Mouse (Mus musculus) CH12.LX (cell line): ENCODE data around the gene Relch. TPM values are rescaled to one million over a fixed set of nuclear protein-coding genes. Genes with fewer than 3 reads are reported as not detected.

Source experiments
- DNase-seq: peaks from one replicate; pipeline ENCODE4 v3.0.0-alpha.2; 2013; ENCODE audit errors: extremely low read depth
- H3K27ac ChIP-seq: 2 replicates; pipeline ENCODE4 v1.5.1; 2012; ENCODE audit warnings: low read depth, mild to moderate bottlenecking, control low read depth, moderate library complexity; ENCODE audit not compliant: insufficient read depth
- H3K27me3 ChIP-seq: replicated peaks from 2 replicates; pipeline ENCODE3; 2012; ENCODE audit warnings: inconsistent platforms
- H3K36me3 ChIP-seq, 2 experiments: replicated peaks in 1 of 2; 2 replicates each; pipeline versions ENCODE3 to v1.6.1; 2012; ENCODE audit warnings: inconsistent platforms in 1 of 2, low read length in 1 of 2, mild to moderate bottlenecking in 1 of 2, mixed read lengths in 1 of 2, moderate library complexity in 1 of 2; ENCODE audit not compliant: control insufficient read depth in 1 of 2, insufficient read depth in 1 of 2
- H3K4me1 ChIP-seq, 2 experiments: 2 replicates each; pipeline ENCODE4 v1.6.1; 2012; ENCODE audit warnings: inconsistent platforms in 1 of 2, moderate library complexity in 1 of 2; ENCODE audit not compliant: insufficient read depth in 2 of 2, control insufficient read depth in 1 of 2
- H3K4me2 ChIP-seq: 2 replicates; pipeline ENCODE4 v1.6.1; 2012; ENCODE audit warnings: low read depth, mild to moderate bottlenecking, control low read depth; ENCODE audit not compliant: poor library complexity, insufficient read depth, severe bottlenecking
- H3K4me3 ChIP-seq, 3 experiments: fragments of 150-350 bp in 1 of 3; sonication (generic) in 1 of 3; replicated peaks in 1 of 3; 2 replicates each; pipeline versions ENCODE3 to v1.5.1; 2011 to 2012; ENCODE audit warnings: low read depth in 2 of 3, low read length in 2 of 3, mild to moderate bottlenecking in 2 of 3, moderate library complexity in 2 of 3, control low read depth in 1 of 3, improper control_type of control experiment in 1 of 3, inconsistent platforms in 1 of 3, mixed read lengths in 1 of 3; ENCODE audit not compliant: poor library complexity in 1 of 3
- H3K79me2 ChIP-seq: replicated peaks from 2 replicates; pipeline ENCODE4 v1.6.1; 2012; ENCODE audit warnings: mild to moderate bottlenecking, moderate library complexity; ENCODE audit not compliant: control insufficient read depth, poor library complexity, insufficient read depth, severe bottlenecking; ENCODE audit errors: extremely low read depth
- H3K9ac ChIP-seq: 2 replicates; pipeline ENCODE4 v1.6.1; 2012; ENCODE audit warnings: low read depth, mild to moderate bottlenecking, control low read depth, moderate library complexity; ENCODE audit not compliant: insufficient read depth
- H3K9me3 ChIP-seq: replicated peaks from 2 replicates; pipeline ENCODE3; 2012; ENCODE audit warnings: low read length, inconsistent platforms, mixed read lengths
- CHD1 ChIP-seq: IDR thresholded peaks from 2 replicates; pipeline ENCODE4 v1.6.1; 2012; ENCODE audit warnings: low read depth, low read length, improper control_type of control experiment, inconsistent platforms
- CHD2 ChIP-seq: IDR thresholded peaks from 2 replicates; pipeline ENCODE4 v1.6.1; 2011; ENCODE audit warnings: low read length, improper control_type of control experiment
- CTCF ChIP-seq, 2 experiments: IDR thresholded peaks in 1 of 2; conservative IDR thresholded peaks in 1 of 2; 2 replicates each; pipeline ENCODE4 v1.5.1; 2011 to 2012; ENCODE audit warnings: low read depth in 2 of 2, low read length in 2 of 2, improper control_type of control experiment in 1 of 2, inconsistent platforms in 1 of 2, mild to moderate bottlenecking in 1 of 2, moderate library complexity in 1 of 2
- E2F4 ChIP-seq: IDR thresholded peaks from 2 replicates; pipeline ENCODE4 v1.6.1; 2011; ENCODE audit warnings: low read depth, low read length, improper control_type of control experiment; ENCODE audit not compliant: insufficient replicate concordance
- HCFC1 ChIP-seq: IDR thresholded peaks from 2 replicates; pipeline ENCODE4 v1.6.1; 2012; ENCODE audit warnings: low read depth, mild to moderate bottlenecking, inconsistent platforms, low read length, improper control_type of control experiment
- IRF4 ChIP-seq: IDR thresholded peaks from 2 replicates; pipeline ENCODE4 v1.6.1; 2014; ENCODE audit warnings: low read depth, mild to moderate bottlenecking, inconsistent platforms, low read length, improper control_type of control experiment
- KAT2A ChIP-seq: IDR thresholded peaks from 2 replicates; pipeline ENCODE4 v1.6.1; 2012; ENCODE audit warnings: low read length, improper control_type of control experiment, inconsistent platforms; ENCODE audit not compliant: insufficient replicate concordance
- MAFK ChIP-seq: IDR thresholded peaks from 2 replicates; pipeline ENCODE4 v1.6.1; 2011; ENCODE audit warnings: low read length, improper control_type of control experiment; ENCODE audit not compliant: insufficient replicate concordance
- MAZ ChIP-seq: IDR thresholded peaks from 2 replicates; pipeline ENCODE4 v1.6.1; 2012; ENCODE audit warnings: low read depth, mild to moderate bottlenecking, inconsistent platforms, low read length, improper control_type of control experiment, moderate library complexity
- MEF2A ChIP-seq: IDR thresholded peaks from 2 replicates; pipeline ENCODE4 v1.6.1; 2014; ENCODE audit warnings: low read depth, mild to moderate bottlenecking, inconsistent platforms, low read length, improper control_type of control experiment, borderline replicate concordance
- NELFE ChIP-seq: IDR thresholded peaks from 2 replicates; pipeline ENCODE4 v1.6.1; 2011; ENCODE audit warnings: low read depth, low read length, improper control_type of control experiment
- PAX5 ChIP-seq: IDR thresholded peaks from 2 replicates; pipeline ENCODE4 v1.6.1; 2012; ENCODE audit warnings: low read length, inconsistent platforms, mixed read lengths
- POLR2AphosphoS2 ChIP-seq: IDR thresholded peaks from 2 replicates; pipeline ENCODE4 v1.6.1; 2011; ENCODE audit warnings: low read depth, low read length, improper control_type of control experiment
- SMC3 ChIP-seq: IDR thresholded peaks from 2 replicates; pipeline ENCODE4 v1.6.1; 2011; ENCODE audit warnings: low read depth, low read length, improper control_type of control experiment
- TBP ChIP-seq: conservative IDR thresholded peaks from 2 replicates; pipeline ENCODE4 v1.6.1; 2011; ENCODE audit warnings: low read depth, low read length, improper control_type of control experiment
- UBTF ChIP-seq: IDR thresholded peaks from 2 replicates; pipeline ENCODE4 v1.6.1; 2012; ENCODE audit warnings: low read depth, mild to moderate bottlenecking, inconsistent platforms, low read length, improper control_type of control experiment, moderate library complexity
- USF2 ChIP-seq: conservative IDR thresholded peaks from 2 replicates; pipeline ENCODE4 v1.6.1; 2011; ENCODE audit warnings: low read depth, low read length, improper control_type of control experiment
- ZKSCAN1 ChIP-seq: IDR thresholded peaks from 2 replicates; pipeline ENCODE4 v1.6.1; 2012; ENCODE audit warnings: low read depth, inconsistent platforms, low read length, improper control_type of control experiment, borderline replicate concordance
- ZNF384 ChIP-seq: IDR thresholded peaks from 2 replicates; pipeline ENCODE4 v1.6.1; 2012; ENCODE audit warnings: low read depth, low read length, improper control_type of control experiment, inconsistent platforms
- dilution Hi-C: fragments of 300-500 bp; cut with MboI; formaldehyde crosslinking; loops from 2 replicates; pipeline ENCODE4 v1.14.3; 2020; ENCODE audit warnings: low sequenced_read_pairs; ENCODE audit not compliant: extremely low pct_unique_long_range_greater_than_20kb, extremely low pct_ligation_motif_present
- in situ Hi-C: fragments of 300-500 bp; cut with MboI; formaldehyde crosslinking; loops from 3 replicates; pipeline ENCODE4 v1.14.3; 2019; ENCODE audit warnings: low sequenced_read_pairs, low pct_ligation_motif_present, low pct_unique_long_range_greater_than_20kb, mixed read lengths
- polyA plus RNA-seq: library from polyadenylated mRNA; unstranded; fragments of >175 nt; gene quantifications from 2 replicates; pipeline ENCODE4 v1.2.1, GENCODE M21; 2012; ENCODE audit warnings: low read depth; ENCODE audit not compliant: insufficient read length
- total RNA-seq, 2 experiments: library from RNA; depleted of rRNA; stranded (reverse); fragments of 300-350 nt in 1 of 2; fragments of >200 nt in 1 of 2; gene quantifications; 2 replicates each; pipeline ENCODE4 v1.2.3; 2012 to 2014

Relch gene
- total and polyA plus RNA-seq, 3 experiments, result 23.1 to 25.9 (median 24.3) TPM

DNA sequence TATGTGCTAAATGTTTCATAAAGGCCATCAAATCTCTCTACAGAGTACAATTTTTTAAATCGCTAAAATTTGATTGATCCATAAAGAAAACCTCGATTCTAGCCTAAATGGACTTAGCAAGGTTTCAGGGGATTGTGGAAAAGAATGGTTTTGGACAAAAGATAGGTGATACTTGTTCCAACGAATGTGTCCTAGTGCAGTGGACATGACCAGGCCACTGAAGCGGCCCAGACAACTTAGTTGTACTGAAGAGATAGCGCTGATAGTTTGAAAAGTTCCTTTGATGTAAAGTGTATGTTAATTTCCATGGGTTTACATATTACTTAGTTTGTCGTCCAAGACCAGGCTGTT, 866 bp upstream of the Relch start:
- peaks cover 2 to 24% of the 10 kb centered on the region in 2 experiments; a peak in 3 of 4 replicates for H3K4me1 ChIP-seq
- in situ Hi-C loops, result no loop called here
- dilution Hi-C loops, result no loop called here
- H3K4me3 ChIP-seq, result peak overlapping the region; percentile 70 to 97 (median 88)
- H3K27me3 ChIP-seq, result no peaks in the 10 kb centered on the region
- peak overlapping the region; percentile 72 for H3K27ac ChIP-seq
- H3K9me3 ChIP-seq, result no peaks in the 10 kb centered on the region
- H3K4me2 ChIP-seq, result 0 out of 2 replicates have a peak overlapping the region, but pooled peaks have one; percentile 16
- no peak for TF ChIP-seq USF2
- TF ChIP-seq MAZ, result no peak
- TF ChIP-seq CHD1, result 0 out of 2 replicates have a peak, but pooled peaks have one; percentile 52
- peak overlapping the region; percentile 35 for H3K9ac ChIP-seq
- DNase-seq, result no peak
- H3K79me2 ChIP-seq, result peaks cover 43% of the 10 kb centered on the region
- H3K36me3 ChIP-seq, result peaks cover 0 to 14% of the 10 kb centered on the region in 2 experiments

DNA sequence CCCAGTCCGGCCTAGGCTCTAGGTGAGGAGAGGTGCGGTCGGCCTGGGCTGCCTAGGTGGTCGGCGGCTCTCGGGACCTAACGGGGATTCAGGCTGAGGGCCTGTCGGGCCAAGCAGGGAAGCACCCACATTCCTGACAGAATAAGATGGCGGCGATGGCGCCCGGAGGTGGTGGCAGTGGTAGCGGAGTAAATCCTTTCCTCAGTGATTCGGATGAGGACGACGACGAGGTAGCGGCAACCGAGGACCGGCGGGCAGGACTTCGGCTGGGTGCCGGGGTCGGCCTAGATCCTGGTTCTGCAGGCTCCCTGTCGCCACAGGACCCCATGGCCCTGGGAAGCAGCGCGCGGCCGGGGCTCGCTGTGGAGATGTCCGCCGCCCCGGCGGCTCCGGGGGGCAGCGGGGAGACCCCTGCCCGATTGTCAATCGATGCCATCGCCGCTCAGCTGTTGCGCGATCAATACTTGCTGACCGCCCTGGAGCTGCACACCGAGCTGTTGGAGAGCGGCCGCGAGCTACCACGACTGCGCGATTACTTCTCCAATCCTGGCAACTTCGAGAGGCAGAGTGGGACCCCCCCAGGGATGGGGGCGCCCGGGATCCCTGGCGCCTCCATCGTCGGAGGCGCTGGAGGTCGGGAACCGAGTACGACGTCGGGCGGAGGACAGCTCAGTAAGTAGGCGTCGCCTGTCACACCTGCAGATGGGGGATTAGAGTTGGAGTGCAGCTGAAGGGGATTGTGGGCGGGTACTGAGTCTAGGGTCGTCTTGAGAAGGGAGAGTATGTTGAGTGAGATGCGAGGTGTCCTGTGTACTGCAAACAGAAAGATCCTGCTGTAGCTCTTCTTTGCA, 526 bp downstream of the Relch start:
- Histone ChIP-seq H3K27ac (peak overlapping the region; percentile 18), H3K4me2 (peak overlapping the region; percentile 77; the same call in 1 of the 2 replicates), H3K9me3 (no peaks in the 10 kb centered on the region), H3K4me3 (peak overlapping the region; percentile 91 to 97 (median 97)), H3K36me3 (peaks cover 0 to 9% of the 10 kb centered on the region in 2 experiments), H3K9ac (peak overlapping the region; percentile 80), H3K4me1 (peaks cover 2 to 35% of the 10 kb centered on the region in 2 experiments; a peak in 3 of 4 replicates), H3K79me2 (peaks cover 52% of the 10 kb centered on the region), H3K27me3 (no peaks in the 10 kb centered on the region)
- in situ Hi-C loops, result no loop called here
- DNase-seq, result no peak
- TF ChIP-seq KAT2A (no peak), USF2 (no peak), CTCF (conservative IDR thresholded peaks at IDR 0.05 in 1 of 2, IDR thresholded peaks at IDR 0.05 in 1 of 2; ENCODE audit: low read depth in 2 of 2, low read length in 2 of 2) (no peak), MAZ (no peak), HCFC1 (no peak), IRF4 (no peak), E2F4 (no peak), MAFK (no peak)
- TF ChIP-seq, all 38 proteins: peak for 0
- dilution Hi-C loops, result no loop called here

DNA sequence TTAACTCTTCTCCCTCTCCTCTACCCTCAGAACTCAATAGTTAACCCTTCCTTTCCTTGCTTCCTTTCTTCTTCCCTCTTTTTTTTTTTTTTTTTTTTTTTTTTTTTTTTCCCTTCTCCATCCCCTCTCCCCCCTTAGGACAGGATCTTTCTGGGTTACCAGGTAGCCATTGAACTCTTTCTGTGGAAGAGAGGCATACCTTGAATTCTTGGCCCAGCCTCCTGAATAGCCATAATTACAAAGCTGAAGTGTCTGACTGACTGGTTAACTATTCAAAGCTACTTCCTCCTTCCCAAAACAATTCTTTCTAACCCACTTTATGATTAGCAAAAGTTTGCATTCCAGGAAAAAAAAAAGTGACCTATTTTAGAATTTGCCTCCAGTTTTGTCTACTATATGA, 6.0 kb downstream of the Relch start:
- TF ChIP-seq MEF2A, result no peak
- TF ChIP-seq TBP, result no peak
- no peak for TF ChIP-seq CHD2
- TF ChIP-seq ZNF384, result no peak
- TF ChIP-seq UBTF, result no peak
- no peak for TF ChIP-seq NELFE
- no peak for TF ChIP-seq USF2
- no peak for TF ChIP-seq PAX5
- TF ChIP-seq HCFC1, result no peak
- TF ChIP-seq SMC3, result no peak
- TF ChIP-seq ZKSCAN1, result no peak
- no peak for TF ChIP-seq POLR2AphosphoS2
- in situ Hi-C loops, result no loop called here
- Histone ChIP-seq H3K4me2 (no peak overlapping the region), H3K27me3 (no peaks in the 10 kb centered on the region), H3K9ac (no peak overlapping the region), H3K36me3 (peaks cover 0 to 13% of the 10 kb centered on the region in 2 experiments), H3K27ac (no peak overlapping the region), H3K4me1 (peaks cover 2 to 35% of the 10 kb centered on the region in 2 experiments; a peak in 3 of 4 replicates), H3K4me3 (no peak overlapping the region), H3K9me3 (no peaks in the 10 kb centered on the region), H3K79me2 (peaks cover 55% of the 10 kb centered on the region)
- DNase-seq, result no peak
- dilution Hi-C loops, result no loop called here
